Mouse (Mus musculus): ENCODE measurements around the gene Pik3r6.

The Pik3r6 gene

GRCm38 (mm10) chr11:68488256-68488824 is 14.5 kb upstream of the Pik3r6 start:
- DNase-seq (ENCODE audit: low spot score) = no peak

DNA sequence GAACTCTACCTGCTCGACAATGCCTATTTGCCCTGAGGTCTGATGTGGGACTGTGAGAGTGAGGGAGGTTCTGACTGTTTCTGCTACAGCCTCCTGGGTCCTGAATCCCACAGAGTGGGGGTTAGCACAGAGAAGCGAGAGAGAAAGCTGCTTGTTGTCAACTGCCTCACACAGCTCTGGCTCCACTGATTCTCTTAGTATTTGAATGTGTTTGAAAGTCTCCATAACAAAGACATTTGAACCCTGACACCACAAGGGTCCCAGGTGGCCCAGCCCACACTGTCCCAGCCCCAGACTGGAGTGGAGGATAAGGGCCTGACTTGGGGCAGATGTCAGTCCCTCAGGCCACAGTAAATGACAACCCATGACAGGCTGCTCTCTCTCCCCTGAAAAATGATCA is 13.6 kb upstream of the Pik3r6 start:
- no peak for DNase-seq (ENCODE audit: low spot score)

GRCm38 (mm10) chr11:68492592-68492991 is 10.2 kb upstream of the Pik3r6 start:
- DNase-seq (ENCODE audit: low spot score) = no peak

- DNase-seq (ENCODE audit: low spot score) = no peak
These were observed 9.1 kb upstream of the Pik3r6 start for GRCm38 (mm10) chr11:68493760-68494159.

- DNase-seq (ENCODE audit: low spot score) = no peak
These were observed 5.7 kb upstream of the Pik3r6 start for GRCm38 (mm10) chr11:68497081-68497480.

DNA sequence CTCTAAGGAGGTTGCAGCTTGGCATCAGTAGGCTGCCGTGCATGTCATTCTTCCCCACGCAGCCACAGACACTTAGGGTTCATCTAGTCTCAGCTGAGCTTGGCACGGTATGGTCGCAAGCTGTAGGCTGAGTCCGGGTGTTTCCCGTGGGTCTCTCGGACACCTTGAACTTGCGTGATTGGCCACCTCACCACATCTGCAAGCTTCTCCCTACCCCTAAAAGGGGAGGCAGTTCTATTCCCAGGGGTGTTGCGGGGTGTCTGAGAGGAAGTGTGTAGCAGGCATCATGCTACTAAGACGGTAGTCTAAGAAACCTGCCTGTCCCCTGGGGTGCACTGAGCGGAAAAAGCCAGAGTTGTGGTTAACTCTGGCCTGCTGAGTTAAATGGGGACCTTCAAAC is 4.3 kb upstream of the Pik3r6 start:
- no peak for DNase-seq (ENCODE audit: low spot score)

- DNase-seq (ENCODE audit: low spot score) = no peak
These were observed 3.7 kb upstream of the Pik3r6 start for GRCm38 (mm10) chr11:68498999-68499699.

DNA sequence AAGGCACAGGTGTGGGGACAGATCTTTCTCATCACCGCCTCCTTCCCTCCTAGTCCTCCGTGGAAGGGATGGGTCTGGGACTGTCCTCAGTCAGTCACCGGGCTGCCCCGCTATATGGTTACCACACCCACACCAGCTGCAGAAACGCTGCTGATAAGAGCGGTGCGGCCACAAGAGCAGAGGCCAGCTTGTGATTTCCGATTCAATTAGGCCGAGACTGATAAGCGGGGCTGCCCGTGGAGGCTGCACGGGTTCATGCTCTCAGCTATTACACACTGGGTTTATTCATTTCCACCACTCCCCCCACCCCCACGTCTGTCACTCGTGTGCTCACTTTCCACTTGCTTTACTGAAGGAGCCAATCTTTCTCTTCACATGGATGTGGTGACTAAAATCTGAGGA is 1.9 kb upstream of the Pik3r6 start:
- no peak for DNase-seq (ENCODE audit: low spot score)

DNA sequence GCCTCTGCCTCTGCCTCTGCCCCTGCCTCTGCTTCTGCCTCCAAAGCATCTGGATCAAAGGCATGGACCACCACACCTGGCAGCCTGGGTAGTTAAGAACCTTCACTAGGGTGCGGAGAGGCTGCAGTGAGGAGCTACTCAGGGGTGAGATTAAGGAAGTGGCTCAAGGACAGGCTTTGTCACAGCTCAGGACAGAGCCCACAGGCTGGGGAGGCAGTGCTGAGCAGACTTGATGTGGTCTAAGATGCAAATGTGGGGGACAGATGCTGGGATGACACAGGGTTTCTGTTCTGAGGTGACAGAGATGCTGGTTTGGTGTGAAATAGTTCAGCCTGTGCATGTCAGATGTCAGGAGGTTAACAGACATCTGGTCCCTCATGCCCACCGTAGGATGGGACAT is 411 bp upstream of the Pik3r6 start:
- DNase-seq (ENCODE audit: low spot score) = no peak

DNA sequence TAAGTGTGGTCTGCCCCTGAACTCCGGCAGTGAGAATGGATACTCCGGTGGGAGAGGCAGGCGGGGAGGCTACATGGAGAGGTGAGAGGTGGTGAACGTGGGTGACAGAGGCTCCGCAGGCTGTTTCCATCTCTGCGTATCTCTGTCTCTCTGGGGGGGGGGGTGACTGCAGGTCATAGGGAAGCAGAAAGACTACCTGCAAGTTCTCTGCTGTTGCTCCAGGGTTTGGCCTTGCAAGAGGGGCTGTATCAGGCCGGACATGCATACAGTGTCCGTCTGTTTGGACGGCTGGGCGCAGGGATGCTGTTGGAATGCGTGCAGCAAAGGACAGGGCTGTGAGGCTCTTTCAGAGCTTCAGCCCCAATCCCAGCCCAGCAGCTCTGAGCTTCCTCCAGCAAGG is 2.1 kb downstream of the Pik3r6 start:
- DNase-seq (ENCODE audit: low spot score) = no peak

DNA sequence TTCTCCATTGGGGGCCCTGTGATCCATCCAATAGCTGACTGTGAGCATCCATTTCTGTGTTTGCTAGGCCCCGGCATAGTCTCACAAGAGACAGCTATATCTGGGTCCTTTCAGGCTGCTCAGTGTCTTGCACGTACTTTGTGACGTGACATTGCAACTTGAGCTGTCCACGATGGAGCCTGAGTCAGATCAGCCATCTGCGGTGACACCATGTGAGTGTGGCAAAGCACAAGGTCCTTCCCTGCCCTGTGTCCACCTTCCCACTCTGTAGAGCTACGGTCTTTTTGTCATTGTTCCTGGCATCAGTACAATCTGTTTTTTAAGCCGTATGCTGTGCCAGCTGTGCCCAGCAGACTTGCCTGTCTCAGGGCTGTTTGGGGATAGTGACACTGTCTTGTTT is 4.4 kb downstream of the Pik3r6 start:
- DNase-seq (ENCODE audit: low spot score) = no peak

DNA sequence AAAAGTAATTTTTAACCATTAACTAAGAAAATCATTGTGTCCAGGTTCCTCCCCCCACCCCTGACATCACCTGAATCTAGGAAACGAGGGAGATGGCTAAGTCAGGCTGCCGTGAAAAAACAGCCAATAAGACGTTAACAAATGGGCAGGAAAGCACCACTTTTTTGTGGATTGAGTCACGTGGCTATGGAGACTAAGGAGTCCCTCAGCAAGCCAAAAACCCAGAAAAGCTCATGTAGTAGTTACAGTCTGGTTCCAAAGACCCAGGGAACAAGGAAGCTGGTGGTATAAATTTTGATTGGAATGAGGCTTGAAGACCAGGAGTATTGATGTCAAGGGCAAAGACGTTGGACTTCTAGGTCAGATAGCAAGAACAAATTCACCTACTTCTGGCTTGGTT is 5.8 kb downstream of the Pik3r6 start:
- DNase-seq (ENCODE audit: low spot score) = no peak

DNA sequence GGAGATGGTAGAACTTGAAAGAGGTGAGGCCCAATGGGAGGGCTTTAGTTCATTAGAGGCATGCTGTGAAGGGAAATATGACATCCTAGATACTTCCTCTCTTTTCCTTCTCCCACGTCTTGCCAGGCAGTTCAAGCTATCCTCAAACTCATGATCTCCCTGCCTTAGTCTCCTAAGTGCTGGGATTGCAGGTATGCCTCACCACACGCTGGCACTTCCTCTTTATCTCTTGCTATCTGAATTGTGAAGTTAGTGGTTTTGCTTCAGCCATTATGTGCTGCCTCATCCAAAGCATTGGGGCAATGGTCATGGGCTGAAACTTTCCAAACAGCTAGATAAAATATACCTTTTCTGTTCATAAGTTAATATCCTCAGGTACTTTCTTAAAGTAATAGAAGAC is 6.4 kb downstream of the Pik3r6 start:
- DNase-seq (ENCODE audit: low spot score) = no peak

GRCm38 (mm10) chr11:68513969-68514368 is 11.2 kb downstream of the Pik3r6 start:
- DNase-seq (ENCODE audit: low spot score) = no peak

DNA sequence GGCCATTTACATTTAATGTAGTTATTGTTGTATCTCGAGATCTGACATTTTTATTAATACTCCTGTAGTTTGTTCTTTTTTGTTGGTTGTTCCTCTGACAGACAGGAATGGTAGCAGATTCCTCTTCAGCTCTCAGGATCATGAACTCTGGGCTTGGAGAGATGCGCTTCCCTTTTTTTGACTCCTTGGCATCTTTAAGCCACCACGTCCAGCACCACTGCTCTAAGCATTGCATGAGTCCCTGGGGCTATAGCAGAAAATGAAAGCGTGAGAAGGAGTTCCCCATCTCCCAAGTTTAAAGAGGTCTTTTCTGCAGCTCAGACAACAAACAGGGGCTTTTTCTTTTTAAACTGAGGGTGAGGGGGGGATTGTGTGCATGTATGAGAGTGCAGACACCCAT is 16.5 kb downstream of the Pik3r6 start:
- no peak for DNase-seq (ENCODE audit: low spot score)

DNA sequence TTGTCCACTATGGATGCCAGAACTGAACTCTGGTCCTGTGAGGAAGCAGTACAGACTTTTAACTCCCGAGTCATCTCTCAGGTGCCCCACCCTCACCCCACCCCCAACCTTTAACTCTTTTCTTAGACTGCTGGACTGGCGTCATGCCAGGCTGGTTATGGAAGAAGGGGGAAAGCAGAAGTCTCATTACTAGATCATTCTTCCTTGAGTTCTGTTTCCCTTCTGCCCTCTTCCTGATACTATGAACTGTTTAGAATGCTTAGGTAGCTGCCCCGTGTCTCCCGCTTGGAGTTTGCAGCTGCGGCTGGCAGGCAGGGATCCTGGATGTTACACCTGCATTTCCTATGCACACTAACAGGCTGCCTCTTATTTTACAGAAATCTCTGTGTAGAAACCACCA is 17.0 kb downstream of the Pik3r6 start:
- no peak for DNase-seq (ENCODE audit: low spot score)

DNA sequence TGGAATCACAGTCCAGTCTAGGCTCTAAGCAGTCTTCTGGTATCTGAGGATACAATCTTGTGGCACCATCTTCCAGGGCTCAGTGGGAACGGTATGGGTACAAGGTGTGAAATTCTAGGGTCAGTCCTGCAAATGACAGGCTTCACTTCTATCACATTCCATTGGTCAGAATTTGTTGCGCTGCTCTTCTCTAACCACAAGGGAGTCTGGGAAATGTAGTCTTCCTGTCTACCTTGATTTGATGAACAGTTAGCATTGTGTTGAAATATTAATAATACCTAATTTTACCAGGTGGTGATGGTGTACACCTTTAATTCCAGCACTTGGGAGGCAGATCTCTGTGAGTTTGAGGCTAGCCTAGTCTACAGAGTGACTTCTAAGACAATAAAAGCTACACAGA is 17.6 kb downstream of the Pik3r6 start:
- DNase-seq (ENCODE audit: low spot score) = no peak

GRCm38 (mm10) chr11:68521352-68521751 is 18.5 kb downstream of the Pik3r6 start:
- DNase-seq (ENCODE audit: low spot score) = no peak

DNA sequence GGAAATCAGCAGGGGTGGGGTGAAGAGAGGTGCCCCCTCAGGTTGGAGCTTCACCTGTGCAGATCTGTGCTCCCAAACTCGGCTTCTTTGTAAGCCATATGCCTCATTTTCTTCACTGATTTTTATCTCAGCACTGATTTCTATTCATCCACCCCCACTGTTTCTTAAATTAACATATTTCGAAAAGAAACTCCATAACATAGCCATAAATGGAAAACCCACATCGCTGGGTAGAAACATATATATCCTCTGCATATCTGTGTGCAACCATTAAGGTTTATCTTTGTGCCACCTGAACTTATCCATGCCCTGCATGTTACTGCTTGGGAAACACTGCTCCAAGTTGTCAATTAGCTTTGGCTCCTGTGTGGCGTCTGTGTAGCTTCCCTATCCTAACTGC is 23.6 kb downstream of the Pik3r6 start:
- DNase-seq (ENCODE audit: low spot score) = no peak

GRCm38 (mm10) chr11:68531066-68531806 is 28.4 kb downstream of the Pik3r6 start:
- no peak for DNase-seq (ENCODE audit: low spot score)

GRCm38 (mm10) chr11:68531941-68532535 is 29.2 kb downstream of the Pik3r6 start:
- DNase-seq (ENCODE audit: low spot score) = no peak

GRCm38 (mm10) chr11:68532773-68533172 is 30.0 kb downstream of the Pik3r6 start:
- no peak for DNase-seq (ENCODE audit: low spot score)

DNA sequence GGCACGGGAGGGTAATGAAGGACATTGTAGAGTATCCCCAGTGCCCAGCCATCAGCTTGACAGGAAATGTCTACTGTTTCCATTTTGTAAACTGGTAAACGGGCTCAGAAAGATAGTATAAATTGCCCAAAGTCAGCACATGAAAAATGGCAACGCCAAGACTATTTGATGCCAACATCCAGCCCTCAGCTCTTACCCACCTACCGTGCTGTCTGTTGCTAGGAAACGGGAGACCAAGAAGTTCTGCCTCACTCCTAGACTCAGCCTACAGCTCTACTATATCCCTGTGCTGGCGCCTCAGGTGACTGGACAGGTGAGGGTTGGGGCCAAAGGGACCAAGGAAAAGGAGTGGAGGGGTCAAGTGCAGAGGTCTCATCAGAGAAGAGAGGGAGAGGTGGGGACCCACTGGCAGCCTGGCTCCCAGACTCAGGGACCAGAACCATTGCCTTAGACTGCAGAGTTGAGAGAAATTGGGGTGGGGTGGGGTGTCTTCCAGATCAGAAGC is 31.2 kb downstream of the Pik3r6 start:
- no peak for DNase-seq (ENCODE audit: low spot score)

All from layer of hippocampus, adult 9-10 months (tissue).